Mouse (Mus musculus) hindbrain, embryonic 10.5 days (tissue): ENCODE measurements around the gene Enox1. TPM values are rescaled to one million over a fixed set of nuclear protein-coding genes. Genes with fewer than 3 reads are reported as not detected.

Experiments used
- DNase-seq: peaks from one replicate; pipeline ENCODE4 v3.0.0-alpha.2; 2017; ENCODE audit warnings: low spot score
- H3K27ac ChIP-seq: fragments of 300-500 bp; sonication (generic); 2 replicates; pipeline ENCODE4 v1.5.1; 2016; ENCODE audit warnings: mild to moderate bottlenecking, moderate library complexity
- H3K27me3 ChIP-seq: fragments of 300-500 bp; sonication (generic); 2 replicates; pipeline ENCODE4 v1.6.1; 2016; ENCODE audit warnings: mild to moderate bottlenecking; ENCODE audit not compliant: poor library complexity, insufficient read depth, severe bottlenecking
- H3K36me3 ChIP-seq: fragments of 300-500 bp; sonication (generic); 2 replicates; pipeline ENCODE4 v1.6.1; 2016; ENCODE audit warnings: mild to moderate bottlenecking, moderate library complexity
- H3K4me1 ChIP-seq: fragments of 300-500 bp; sonication (generic); replicated peaks from 2 replicates; pipeline ENCODE4 v1.6.1; 2016; ENCODE audit warnings: mild to moderate bottlenecking
- H3K4me3 ChIP-seq: fragments of 300-500 bp; sonication (generic); 2 replicates; pipeline ENCODE4 v1.5.1; 2016; ENCODE audit warnings: mild to moderate bottlenecking, moderate library complexity
- H3K9me3 ChIP-seq: fragments of 300-500 bp; sonication (generic); 2 replicates; pipeline ENCODE4 v1.6.1; 2016; ENCODE audit warnings: mild to moderate bottlenecking, moderate library complexity
- WGBS: fragments of 180-500 bp; shearing (Covaris S2); methylation state at CpG from one replicate; pipeline ENCODE4 v1.1.7; 2016; 5-methylcytosine and 5-hydroxymethylcytosine counted together
- polyA plus RNA-seq: library from polyadenylated mRNA; unstranded; fragments of >200 nt; fragmentation: Nextera tagmentation; extraction: Ambion mirVana; gene quantifications from 2 replicates; pipeline ENCODE4 v1.2.1, GENCODE M21; 2016

Enox1 gene
- polyA plus RNA-seq, 1 experiment from 2014 or later: 17.6 TPM

- peaks cover 44% of the 10 kb centered on the region for H3K4me1 ChIP-seq
- WGBS: 55% methylated on average over 5 of the region's 5 CpGs
- no peak for DNase-seq
- no peaks in the 10 kb centered on the region for H3K9me3 ChIP-seq
- H3K27me3 ChIP-seq: no peaks in the 10 kb centered on the region
- H3K36me3 ChIP-seq: no peaks in the 10 kb centered on the region
- H3K4me3 ChIP-seq: no peak overlapping the region
- H3K27ac ChIP-seq: no peak overlapping the region
These were observed 424.3 kb downstream of the Enox1 start for GRCm38 (mm10) chr14:77580937-77581270.

- DNase-seq: no peak
- Histone ChIP-seq H3K27me3 (no peaks in the 10 kb centered on the region), H3K27ac (no peak overlapping the region), H3K9me3 (no peaks in the 10 kb centered on the region), H3K4me3 (no peak overlapping the region), H3K36me3 (no peaks in the 10 kb centered on the region), H3K4me1 (peaks cover 49% of the 10 kb centered on the region)
- WGBS: 74% methylated on average over 6 of the region's 6 CpGs
These were observed 425.1 kb downstream of the Enox1 start for GRCm38 (mm10) chr14:77581616-77582015.

GRCm38 (mm10) chr14:77584426-77584825, 427.9 kb downstream of the Enox1 start:
- Histone ChIP-seq H3K4me1 (peaks cover 37% of the 10 kb centered on the region), H3K27ac (no peak overlapping the region), H3K9me3 (no peaks in the 10 kb centered on the region), H3K27me3 (no peaks in the 10 kb centered on the region), H3K4me3 (no peak overlapping the region), H3K36me3 (no peaks in the 10 kb centered on the region)
- 96% methylated on average over 5 of the region's 5 CpGs for WGBS
- DNase-seq: no peak

GRCm38 (mm10) chr14:77585031-77585800, 428.7 kb downstream of the Enox1 start:
- H3K9me3 ChIP-seq: no peaks in the 10 kb centered on the region
- no peak overlapping the region for H3K27ac ChIP-seq
- peaks cover 32% of the 10 kb centered on the region for H3K4me1 ChIP-seq
- DNase-seq: no peak
- no peak overlapping the region for H3K4me3 ChIP-seq
- WGBS: 73% methylated on average over 11 of the region's 11 CpGs
- H3K27me3 ChIP-seq: no peaks in the 10 kb centered on the region
- H3K36me3 ChIP-seq: no peaks in the 10 kb centered on the region

GRCm38 (mm10) chr14:77586033-77586432, 429.5 kb downstream of the Enox1 start:
- no peak overlapping the region for H3K4me3 ChIP-seq
- no peak for DNase-seq
- no peak overlapping the region for H3K27ac ChIP-seq
- 74% methylated on average over 5 of the region's 5 CpGs for WGBS
- no peaks in the 10 kb centered on the region for H3K27me3 ChIP-seq
- H3K9me3 ChIP-seq: no peaks in the 10 kb centered on the region
- H3K36me3 ChIP-seq: no peaks in the 10 kb centered on the region
- peaks cover 25% of the 10 kb centered on the region for H3K4me1 ChIP-seq

GRCm38 (mm10) chr14:77587182-77587581, 430.6 kb downstream of the Enox1 start:
- Histone ChIP-seq H3K36me3 (no peaks in the 10 kb centered on the region), H3K9me3 (no peaks in the 10 kb centered on the region), H3K27ac (no peak overlapping the region), H3K4me1 (peaks cover 14% of the 10 kb centered on the region), H3K27me3 (no peaks in the 10 kb centered on the region), H3K4me3 (no peak overlapping the region)
- no peak for DNase-seq
- 89% methylated on average over 5 of the region's 5 CpGs for WGBS

- Histone ChIP-seq H3K27ac (no peak overlapping the region), H3K4me1 (peaks cover 14% of the 10 kb centered on the region), H3K9me3 (peaks cover 11% of the 10 kb centered on the region; the same call in 1 of the 2 replicates), H3K36me3 (0 out of 2 replicates have a peak, but pooled peaks cover 6% of the 10 kb centered on the region), H3K27me3 (no peaks in the 10 kb centered on the region), H3K4me3 (no peak overlapping the region)
- peak; percentile 16 for DNase-seq
- 62% methylated on average over 11 of the region's 11 CpGs for WGBS
These were observed 436.7 kb downstream of the Enox1 start for GRCm38 (mm10) chr14:77593136-77593838.

GRCm38 (mm10) chr14:77596216-77597175, 439.9 kb downstream of the Enox1 start:
- Histone ChIP-seq H3K4me3 (no peak overlapping the region), H3K4me1 (peaks cover 20% of the 10 kb centered on the region), H3K9me3 (peaks cover 11% of the 10 kb centered on the region; the same call in 1 of the 2 replicates), H3K36me3 (0 out of 2 replicates have a peak, but pooled peaks cover 6% of the 10 kb centered on the region), H3K27me3 (no peaks in the 10 kb centered on the region), H3K27ac (no peak overlapping the region)
- 92% methylated on average over 14 of the region's 14 CpGs for WGBS
- no peak for DNase-seq

- Histone ChIP-seq H3K9me3 (peaks cover 11% of the 10 kb centered on the region; the same call in 1 of the 2 replicates), H3K27me3 (no peaks in the 10 kb centered on the region), H3K36me3 (0 out of 2 replicates have a peak, but pooled peaks cover 6% of the 10 kb centered on the region), H3K4me3 (no peak overlapping the region), H3K27ac (no peak overlapping the region), H3K4me1 (peaks cover 6% of the 10 kb centered on the region; the same call in 1 of the 2 replicates)
- DNase-seq: no peak
- whole genome bisulfite sequencing: 78% methylated on average over 14 of the region's 14 CpGs
These were observed 442.6 kb downstream of the Enox1 start for GRCm38 (mm10) chr14:77599016-77599704.

GRCm38 (mm10) chr14:77600773-77601172, 444.2 kb downstream of the Enox1 start:
- Histone ChIP-seq H3K9me3 (peaks cover 11% of the 10 kb centered on the region; the same call in 1 of the 2 replicates), H3K4me1 (peaks cover 6% of the 10 kb centered on the region; the same call in 1 of the 2 replicates), H3K27me3 (no peaks in the 10 kb centered on the region), H3K4me3 (no peak overlapping the region), H3K27ac (no peak overlapping the region), H3K36me3 (0 out of 2 replicates have a peak, but pooled peaks cover 6% of the 10 kb centered on the region)
- 91% methylated on average over 1 of the region's 1 CpGs for WGBS
- DNase-seq: no peak

- WGBS: 88% methylated on average over 2 of the region's 2 CpGs
- Histone ChIP-seq H3K4me1 (peaks cover 6% of the 10 kb centered on the region; the same call in 1 of the 2 replicates), H3K36me3 (0 out of 2 replicates have a peak, but pooled peaks cover 5% of the 10 kb centered on the region), H3K27ac (no peak overlapping the region), H3K4me3 (no peak overlapping the region), H3K9me3 (peaks cover 11% of the 10 kb centered on the region; the same call in 1 of the 2 replicates), H3K27me3 (no peaks in the 10 kb centered on the region)
- no peak for DNase-seq
These were observed 444.9 kb downstream of the Enox1 start for GRCm38 (mm10) chr14:77601446-77601845.
